Mouse (Mus musculus): ENCODE results near the gene Pld5. TPM values are rescaled to one million over a fixed set of nuclear protein-coding genes. Genes with fewer than 3 reads are reported as not detected.
"Not testable (repeated sequence)": the region's sequence is repeated elsewhere in the genome, so short reads cannot be mapped to it uniquely, and the experiment has no call there.

Gene Pld5
- polyA plus RNA-seq, 1 experiment from 2014 or later, result 0.60 TPM

DNA sequence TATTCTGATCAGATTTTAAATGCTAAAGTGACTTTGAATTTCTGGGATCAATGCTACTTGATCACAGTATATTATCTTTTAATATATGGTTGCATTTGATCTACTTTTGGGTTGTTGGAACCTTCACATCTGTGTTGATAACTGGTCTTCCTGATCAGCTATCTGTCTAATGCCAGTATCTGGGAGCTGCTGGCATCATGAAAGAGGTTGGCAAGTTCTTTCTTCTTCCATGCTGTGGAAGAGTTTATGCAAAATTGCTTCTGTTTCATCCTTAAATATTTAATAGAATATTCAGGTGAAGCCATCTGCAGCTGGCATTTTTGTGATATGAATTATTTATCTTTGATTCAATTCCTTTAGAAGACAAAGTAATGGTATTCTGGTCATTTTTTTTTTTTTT, 263.6 kb downstream of the Pld5 start:
- no peaks in the 10 kb centered on the region for H3K36me3 ChIP-seq
- H3K4me3 ChIP-seq, result no peak overlapping the region
- no peaks in the 10 kb centered on the region for H3K4me1 ChIP-seq (replicated peaks)
- H3K9ac ChIP-seq, result no peak overlapping the region
- no peak for ATAC-seq (ENCODE audit: insufficient number of reproducible peaks, low FRiP score)
- no peaks in the 10 kb centered on the region for H3K27me3 ChIP-seq (replicated peaks)
- no peak overlapping the region for H3K27ac ChIP-seq (ENCODE audit: poor library complexity, severe bottlenecking)
- H3K4me2 ChIP-seq, result no peak overlapping the region
- peaks cover 5% of the 10 kb centered on the region; the same call in 1 of the 2 replicates for H3K9me3 ChIP-seq (replicated peaks)

DNA sequence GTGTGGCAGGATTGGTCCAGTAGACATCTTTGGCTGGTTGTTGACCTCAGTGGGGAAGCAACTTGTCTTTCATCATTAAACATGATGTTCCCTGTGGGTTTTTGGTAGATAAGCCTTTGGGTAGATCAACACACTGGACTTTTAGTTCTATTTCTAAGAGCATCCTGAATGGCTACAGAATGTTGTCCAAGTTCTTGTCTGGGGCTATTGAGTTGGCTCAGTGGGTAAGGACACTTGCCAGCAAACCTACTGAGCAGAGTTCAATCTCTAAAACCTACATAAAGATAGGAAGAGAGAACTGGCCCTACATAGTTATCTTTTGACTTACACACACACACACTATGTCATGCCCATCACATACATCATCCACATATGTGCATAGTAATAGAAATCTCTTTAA, 264.0 kb downstream of the Pld5 start:
- H3K9me3 ChIP-seq (replicated peaks), result peaks cover 5% of the 10 kb centered on the region; the same call in 1 of the 2 replicates
- no peak overlapping the region for H3K4me2 ChIP-seq
- H3K4me1 ChIP-seq (replicated peaks), result no peaks in the 10 kb centered on the region
- no peak overlapping the region for H3K27ac ChIP-seq (ENCODE audit: poor library complexity, severe bottlenecking)
- H3K9ac ChIP-seq, result no peak overlapping the region
- no peaks in the 10 kb centered on the region for H3K27me3 ChIP-seq (replicated peaks)
- ATAC-seq (ENCODE audit: insufficient number of reproducible peaks, low FRiP score), result no peak
- no peaks in the 10 kb centered on the region for H3K36me3 ChIP-seq
- H3K4me3 ChIP-seq, result no peak overlapping the region

DNA sequence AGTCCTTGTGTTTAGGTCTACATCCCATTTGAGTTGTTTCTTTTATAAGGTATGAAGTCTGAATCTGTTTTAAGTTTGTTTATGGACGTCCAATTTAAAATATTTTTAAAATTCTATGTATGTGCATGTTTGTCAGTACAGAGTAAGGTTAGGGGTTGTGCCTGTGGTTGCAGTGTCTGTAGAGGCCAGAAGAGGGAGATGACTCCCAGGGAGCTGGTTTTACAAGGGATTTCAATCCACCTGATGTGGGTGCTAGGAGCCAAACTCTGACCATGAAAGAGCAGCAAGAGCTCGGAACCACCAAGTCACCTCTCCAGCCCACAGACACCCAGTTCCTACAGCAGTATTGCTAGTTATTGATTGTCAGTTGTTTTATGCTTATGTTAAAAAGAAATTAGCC, 266.7 kb downstream of the Pld5 start:
- ATAC-seq (ENCODE audit: insufficient number of reproducible peaks, low FRiP score), result no peak
- Histone ChIP-seq H3K4me3 (no peak overlapping the region), H3K4me2 (no peak overlapping the region), H3K4me1 (replicated peaks) (no peaks in the 10 kb centered on the region), H3K36me3 (no peaks in the 10 kb centered on the region), H3K9me3 (replicated peaks) (peaks cover 2% of the 10 kb centered on the region; the same call in 1 of the 2 replicates), H3K27ac (ENCODE audit: poor library complexity, severe bottlenecking) (no peak overlapping the region), H3K9ac (no peak overlapping the region), H3K27me3 (replicated peaks) (no peaks in the 10 kb centered on the region)
- WGBS, result 81% methylated on average over 2 of the region's 2 CpGs

DNA sequence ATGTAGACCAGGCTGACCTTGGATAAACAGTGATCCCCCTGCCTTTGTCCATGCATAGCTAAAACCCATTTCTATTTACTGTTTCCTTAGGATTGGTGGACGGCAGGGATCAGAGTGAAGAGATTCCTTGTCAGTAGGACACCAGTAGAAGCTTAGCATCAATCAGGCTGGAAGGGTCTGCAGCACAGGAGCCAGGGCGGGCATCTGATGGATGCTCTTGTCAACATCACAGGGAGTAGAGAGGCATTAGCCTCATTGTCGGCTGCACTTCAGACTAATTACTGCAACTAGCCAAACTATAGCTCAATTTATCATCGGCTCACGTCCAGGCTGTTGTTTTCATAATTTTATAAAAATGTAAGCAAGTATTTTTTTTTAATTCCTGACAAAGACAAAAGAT, 274.5 kb downstream of the Pld5 start:
- ATAC-seq (ENCODE audit: insufficient number of reproducible peaks, low FRiP score), result no peak
- H3K27ac ChIP-seq (ENCODE audit: poor library complexity, severe bottlenecking), result no peak overlapping the region
- WGBS, result 68% methylated on average over 5 of the region's 5 CpGs
- no peaks in the 10 kb centered on the region for H3K27me3 ChIP-seq (replicated peaks)
- H3K4me2 ChIP-seq, result no peak overlapping the region
- H3K4me1 ChIP-seq (replicated peaks), result no peaks in the 10 kb centered on the region
- no peaks in the 10 kb centered on the region for H3K36me3 ChIP-seq
- no peak overlapping the region for H3K4me3 ChIP-seq
- no peaks in the 10 kb centered on the region for H3K9me3 ChIP-seq (replicated peaks)
- no peak overlapping the region for H3K9ac ChIP-seq

DNA sequence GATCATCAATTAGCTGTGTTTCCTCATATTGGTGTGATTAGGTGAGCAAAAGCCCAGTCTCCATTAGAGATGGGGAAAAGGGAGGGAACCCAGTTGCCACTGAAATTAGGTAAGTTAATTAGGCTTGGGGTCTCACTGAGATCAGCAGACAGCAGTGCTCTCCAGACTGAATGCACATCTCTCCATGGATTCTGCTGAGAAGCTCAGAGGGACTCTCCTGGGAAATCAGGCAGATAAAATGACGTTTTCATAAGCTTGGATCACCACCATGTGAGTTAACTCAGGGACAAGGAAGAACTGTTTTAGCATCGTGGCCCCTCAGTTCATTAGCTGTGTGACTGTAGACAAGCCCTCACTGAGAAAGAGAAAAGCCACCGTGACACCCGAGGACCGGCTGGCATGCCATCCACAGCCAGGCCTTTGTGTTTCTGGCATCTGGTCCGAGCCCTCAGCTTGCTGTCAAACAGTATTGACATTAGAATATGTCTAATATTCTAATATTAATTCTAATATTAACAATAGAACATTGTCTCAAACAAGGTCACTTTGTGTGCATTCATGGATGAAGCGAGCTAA, 277.9 kb downstream of the Pld5 start:
- H3K9ac ChIP-seq, result no peak overlapping the region
- H3K9me3 ChIP-seq (replicated peaks), result no peaks in the 10 kb centered on the region
- no peak for ATAC-seq (ENCODE audit: insufficient number of reproducible peaks, low FRiP score)
- H3K4me2 ChIP-seq, result no peak overlapping the region
- H3K36me3 ChIP-seq, result no peaks in the 10 kb centered on the region
- WGBS, result 70% methylated on average over 7 of the region's 7 CpGs
- H3K4me1 ChIP-seq (replicated peaks), result no peaks in the 10 kb centered on the region
- no peaks in the 10 kb centered on the region for H3K27me3 ChIP-seq (replicated peaks)
- H3K27ac ChIP-seq (ENCODE audit: poor library complexity, severe bottlenecking), result no peak overlapping the region
- H3K4me3 ChIP-seq, result no peak overlapping the region

DNA sequence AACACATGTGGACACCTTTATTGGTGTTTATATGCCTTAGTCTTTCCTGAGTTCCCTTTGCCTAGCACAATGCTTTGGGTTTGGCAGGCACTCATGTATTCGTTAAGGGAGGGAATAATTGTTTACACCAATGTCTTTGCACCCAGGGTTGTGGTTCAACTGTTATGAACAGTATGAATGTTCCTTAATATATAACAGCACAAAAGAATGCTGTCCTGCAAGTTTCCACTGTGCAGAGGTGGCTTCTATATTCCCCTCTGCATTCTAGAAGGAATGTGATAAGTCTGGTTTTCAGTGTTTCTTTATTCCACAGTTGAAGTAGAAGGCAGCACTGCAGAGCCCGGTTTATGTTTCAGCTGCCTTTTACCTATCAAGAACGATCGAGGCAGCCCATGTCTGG, 286.2 kb downstream of the Pld5 start:
- Histone ChIP-seq H3K27ac (ENCODE audit: poor library complexity, severe bottlenecking) (no peak overlapping the region), H3K27me3 (replicated peaks) (no peaks in the 10 kb centered on the region), H3K9me3 (replicated peaks) (0 out of 2 replicates have a peak, but pooled peaks cover 6% of the 10 kb centered on the region), H3K4me3 (no peak overlapping the region), H3K9ac (no peak overlapping the region), H3K4me2 (no peak overlapping the region), H3K36me3 (no peaks in the 10 kb centered on the region), H3K4me1 (replicated peaks) (no peaks in the 10 kb centered on the region)
- no peak for ATAC-seq (ENCODE audit: insufficient number of reproducible peaks, low FRiP score)
- WGBS, result 80% methylated on average over 4 of the region's 4 CpGs

DNA sequence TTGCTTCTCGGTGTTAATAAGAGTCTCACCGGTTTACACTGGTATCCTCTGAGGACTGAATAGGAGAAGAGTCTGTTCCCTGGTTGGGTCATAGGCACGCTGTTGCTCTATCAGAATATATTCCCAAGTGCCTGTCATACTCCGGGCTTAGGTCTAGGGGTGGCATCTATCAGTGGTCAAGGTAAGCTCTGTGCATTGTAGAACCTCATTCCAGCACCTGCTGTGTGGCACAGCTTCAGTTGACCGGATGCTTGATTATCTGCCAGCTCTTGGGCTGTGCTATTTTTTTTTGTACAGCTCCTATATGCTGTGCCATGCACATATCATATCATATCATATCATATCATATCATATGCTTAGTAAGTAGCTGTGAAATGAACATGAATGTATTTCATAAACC, 286.7 kb downstream of the Pld5 start:
- Histone ChIP-seq H3K4me1 (replicated peaks) (no peaks in the 10 kb centered on the region), H3K4me2 (no peak overlapping the region), H3K36me3 (no peaks in the 10 kb centered on the region), H3K27ac (ENCODE audit: poor library complexity, severe bottlenecking) (no peak overlapping the region), H3K9ac (no peak overlapping the region), H3K27me3 (replicated peaks) (no peaks in the 10 kb centered on the region), H3K4me3 (no peak overlapping the region), H3K9me3 (replicated peaks) (0 out of 2 replicates have a peak, but pooled peaks cover 6% of the 10 kb centered on the region)
- ATAC-seq (ENCODE audit: insufficient number of reproducible peaks, low FRiP score), result no peak
- WGBS, result 83% methylated on average over 5 of the region's 5 CpGs

DNA sequence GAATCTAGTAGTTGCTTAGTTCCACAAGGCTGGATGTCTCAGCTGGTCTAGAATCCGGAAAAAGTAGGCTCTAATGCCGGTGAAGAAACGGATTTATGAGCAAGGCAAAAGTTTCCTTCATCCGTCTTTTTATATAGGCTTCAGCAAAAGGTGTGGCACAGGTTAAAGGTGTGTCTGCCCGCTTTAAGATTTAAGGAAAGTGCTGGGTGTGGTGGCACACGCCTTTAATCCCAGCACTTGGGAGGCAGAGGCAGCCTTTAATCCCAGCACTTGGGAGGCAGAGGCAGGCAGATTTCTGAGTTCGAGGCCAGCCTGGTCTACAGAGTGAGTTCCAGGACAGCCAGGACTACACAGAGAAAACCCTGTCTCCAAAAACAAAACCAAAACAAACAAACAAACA, 296.1 kb downstream of the Pld5 start, which contains the start of gene Rbm8a2:
Gene Rbm8a2 (minus strand): TSS at position 101 of the 400 bp plus-strand sequence.
- H3K4me1 ChIP-seq (replicated peaks); H3K4me2 ChIP-seq; H3K9ac ChIP-seq; H3K27ac ChIP-seq (ENCODE audit: poor library complexity, severe bottlenecking); H3K4me3 ChIP-seq; H3K9me3 ChIP-seq (replicated peaks); H3K27me3 ChIP-seq (replicated peaks); H3K36me3 ChIP-seq; ATAC-seq (ENCODE audit: insufficient number of reproducible peaks, low FRiP score): not testable (repeated sequence)
- 91% methylated on average over 7 of the region's 7 CpGs for WGBS

DNA sequence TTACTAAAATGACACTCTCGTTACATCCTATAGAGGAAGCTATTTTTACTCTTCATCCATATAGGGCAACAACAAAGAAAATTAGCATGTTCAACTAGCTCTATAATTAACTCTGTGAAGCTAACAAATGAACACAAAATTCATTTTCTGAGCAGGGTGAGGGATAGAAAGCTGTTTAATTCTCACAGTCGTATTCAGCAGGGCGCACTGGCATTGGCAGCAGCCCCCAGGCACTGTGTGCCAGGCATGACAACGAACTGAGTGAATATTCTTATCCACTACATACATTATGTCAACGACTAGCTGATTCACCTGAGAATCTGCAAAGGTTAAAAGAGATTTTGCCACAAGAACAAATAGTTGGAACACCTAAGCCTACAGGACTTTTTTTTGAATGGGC, 304.4 kb downstream of the Pld5 start:
- no peak overlapping the region for H3K4me3 ChIP-seq
- no peak overlapping the region for H3K27ac ChIP-seq (ENCODE audit: poor library complexity, severe bottlenecking)
- no peaks in the 10 kb centered on the region for H3K4me1 ChIP-seq (replicated peaks)
- no peaks in the 10 kb centered on the region for H3K9me3 ChIP-seq (replicated peaks)
- no peaks in the 10 kb centered on the region for H3K27me3 ChIP-seq (replicated peaks)
- no peak for ATAC-seq (ENCODE audit: insufficient number of reproducible peaks, low FRiP score)
- 86% methylated on average over 5 of the region's 5 CpGs for WGBS
- H3K4me2 ChIP-seq, result no peak overlapping the region
- no peak overlapping the region for H3K9ac ChIP-seq
- no peaks in the 10 kb centered on the region for H3K36me3 ChIP-seq

DNA sequence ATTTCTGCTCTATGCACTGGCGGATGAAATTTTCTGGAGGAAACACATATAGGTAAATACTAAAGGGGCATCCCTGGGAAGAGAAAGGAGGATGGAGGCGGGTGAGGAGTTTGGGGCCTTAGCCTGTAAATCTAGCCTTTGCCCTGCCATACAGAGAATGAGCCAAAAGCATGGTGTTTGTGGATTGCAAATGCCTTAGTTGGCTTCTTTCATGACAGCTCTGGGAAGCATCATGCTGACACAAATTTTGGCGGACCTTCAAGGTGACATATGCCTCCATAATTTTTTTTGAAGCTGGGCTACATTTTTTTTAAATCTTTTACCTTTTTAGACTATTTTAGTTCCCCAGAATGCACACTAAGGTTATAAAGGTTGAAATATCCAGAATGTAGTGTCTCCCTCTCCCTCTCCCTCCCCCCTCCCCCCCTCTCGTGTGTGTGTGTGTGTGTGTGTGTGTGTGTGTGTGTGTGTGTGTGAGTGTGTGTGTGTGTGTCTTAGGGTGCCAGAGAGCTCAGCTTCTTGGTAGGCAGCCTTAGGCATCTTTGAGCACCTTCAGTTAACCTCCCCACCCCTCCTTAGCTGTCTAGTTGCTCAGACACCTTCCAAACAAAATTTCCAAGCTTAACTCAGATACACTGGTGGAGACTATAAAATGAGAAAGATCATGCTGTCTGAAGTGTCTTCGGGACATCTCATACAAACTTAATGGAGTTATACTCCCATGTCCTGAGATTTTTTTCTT, 307.9 kb downstream of the Pld5 start:
- WGBS, result 83% methylated on average over 5 of the region's 5 CpGs
- H3K36me3 ChIP-seq, result no peaks in the 10 kb centered on the region
- H3K9me3 ChIP-seq (replicated peaks), result no peaks in the 10 kb centered on the region
- no peaks in the 10 kb centered on the region for H3K27me3 ChIP-seq (replicated peaks)
- no peak overlapping the region for H3K4me2 ChIP-seq
- H3K27ac ChIP-seq (ENCODE audit: poor library complexity, severe bottlenecking), result no peak overlapping the region
- no peaks in the 10 kb centered on the region for H3K4me1 ChIP-seq (replicated peaks)
- no peak for ATAC-seq (ENCODE audit: insufficient number of reproducible peaks, low FRiP score)
- H3K4me3 ChIP-seq, result no peak overlapping the region
- H3K9ac ChIP-seq, result no peak overlapping the region

DNA sequence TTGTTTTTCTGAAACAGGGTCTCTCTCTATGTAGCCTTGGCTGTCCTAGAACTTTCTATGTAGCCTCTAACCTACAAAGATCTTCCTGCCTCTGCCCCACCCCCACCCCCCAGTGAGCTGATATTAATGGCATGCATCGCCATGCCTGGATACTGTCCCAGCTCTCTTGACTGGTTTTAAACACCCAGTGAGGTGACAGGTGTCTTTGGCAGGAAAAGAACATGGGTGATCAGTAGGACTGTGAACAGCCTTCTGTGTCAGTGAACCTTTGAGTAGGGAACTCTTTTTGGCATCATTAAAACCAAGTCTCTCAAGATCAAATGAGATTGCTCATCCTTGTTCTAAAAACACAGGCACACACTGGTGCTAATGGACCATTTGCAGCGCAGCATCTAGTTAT, 313.3 kb downstream of the Pld5 start:
- Histone ChIP-seq H3K36me3 (no peaks in the 10 kb centered on the region), H3K9me3 (replicated peaks) (no peaks in the 10 kb centered on the region), H3K4me2 (no peak overlapping the region), H3K9ac (no peak overlapping the region), H3K27me3 (replicated peaks) (no peaks in the 10 kb centered on the region), H3K4me3 (no peak overlapping the region), H3K4me1 (replicated peaks) (no peaks in the 10 kb centered on the region), H3K27ac (ENCODE audit: poor library complexity, severe bottlenecking) (no peak overlapping the region)
- ATAC-seq (ENCODE audit: insufficient number of reproducible peaks, low FRiP score), result no peak
- 70% methylated on average over 2 of the region's 2 CpGs for whole genome bisulfite sequencing

DNA sequence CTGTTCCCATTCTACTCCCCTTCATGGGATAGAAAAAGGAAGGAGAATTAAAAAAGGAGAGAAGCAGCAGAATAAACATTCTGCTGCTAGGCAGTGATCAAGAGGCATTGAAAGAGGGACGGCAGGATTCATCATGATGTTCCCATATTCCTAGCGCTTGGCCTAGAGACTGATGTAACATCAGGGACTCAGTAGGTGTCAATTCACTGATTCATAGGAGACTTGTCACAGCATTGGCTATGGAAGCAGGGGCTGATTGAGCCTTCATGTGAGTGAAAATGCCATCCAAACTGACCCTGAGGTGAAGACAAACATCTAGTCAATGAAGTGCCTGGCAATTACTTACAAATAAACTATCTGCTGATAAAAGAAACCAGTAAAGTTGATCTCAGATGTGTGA, 324.3 kb downstream of the Pld5 start:
- Histone ChIP-seq H3K4me2 (no peak overlapping the region), H3K27me3 (replicated peaks) (no peaks in the 10 kb centered on the region), H3K9me3 (replicated peaks) (no peaks in the 10 kb centered on the region), H3K4me1 (replicated peaks) (no peaks in the 10 kb centered on the region), H3K9ac (no peak overlapping the region), H3K4me3 (no peak overlapping the region), H3K27ac (ENCODE audit: poor library complexity, severe bottlenecking) (no peak overlapping the region), H3K36me3 (no peaks in the 10 kb centered on the region)
- ATAC-seq (ENCODE audit: insufficient number of reproducible peaks, low FRiP score), result no peak
- WGBS, result 91% methylated on average over 2 of the region's 2 CpGs

All from heart, embryonic 12.5 days (tissue).